Mouse (Mus musculus): ENCODE measurements around the gene Nlrc5. TPM values are rescaled to one million over a fixed set of nuclear protein-coding genes. Genes with fewer than 3 reads are reported as not detected.

Gene Nlrc5
- polyA plus RNA-seq, 2 experiments, result 0.09 to 0.22 TPM

DNA sequence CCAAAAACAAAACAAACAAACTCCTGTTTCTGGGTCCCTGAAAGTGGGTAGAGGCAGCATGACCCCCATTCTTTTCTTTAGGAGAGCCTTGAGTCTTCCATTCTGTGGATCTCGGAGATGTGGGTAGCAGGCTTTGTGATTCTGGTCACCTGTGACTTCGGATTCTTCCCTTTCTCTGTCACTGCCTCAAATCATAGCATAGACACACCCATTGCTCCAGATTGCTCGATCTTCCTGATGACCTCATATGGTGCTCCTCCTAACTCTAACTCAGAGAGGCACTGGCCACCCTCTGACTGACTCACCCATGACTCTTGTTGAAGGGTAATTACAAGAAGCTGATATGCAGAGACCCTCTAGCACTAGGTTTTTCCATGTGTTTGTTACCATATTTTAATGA is 2.7 kb downstream of the Nlrc5 start:
- Histone ChIP-seq H3K9me3 (ENCODE audit: control insufficient read depth, low read length) (no peaks in the 10 kb centered on the region), H3K4me2 (ENCODE audit: low read depth) (no peak overlapping the region), H3K36me3 (replicated peaks; ENCODE audit: control insufficient read depth, insufficient read depth, low read depth) (no peaks in the 10 kb centered on the region), H3K27me3 (ENCODE audit: control insufficient read depth, insufficient read depth, low read length) (peaks cover 3% of the 10 kb centered on the region), H3K27ac (no peak overlapping the region), H3K4me1 (replicated peaks; ENCODE audit: control insufficient read depth in 2 of 2, insufficient read depth in 2 of 2, low read length in 1 of 2) (no peaks in the 10 kb centered on the region), H3K9ac (replicated peaks) (no peak overlapping the region), H3K4me3 (ENCODE audit: insufficient read depth in 1 of 2, low read depth in 2 of 2, low read length in 2 of 2) (no peak overlapping the region)
- no peak for TF ChIP-seq EP300 (IDR thresholded peaks at IDR 0.05; ENCODE audit: low read depth)
- TF ChIP-seq CTCF (IDR thresholded peaks at IDR 0.05; ENCODE audit: low read depth), result no peak
- 43% methylated on average over 3 of the region's 3 CpGs for whole genome bisulfite sequencing (ENCODE audit: insufficient replicate concordance)
- ATAC-seq (ENCODE audit: insufficient read depth) (no peak), DNase-seq (ENCODE audit: low read depth in 3 of 3, low spot score in 3 of 3) (no peak)

DNA sequence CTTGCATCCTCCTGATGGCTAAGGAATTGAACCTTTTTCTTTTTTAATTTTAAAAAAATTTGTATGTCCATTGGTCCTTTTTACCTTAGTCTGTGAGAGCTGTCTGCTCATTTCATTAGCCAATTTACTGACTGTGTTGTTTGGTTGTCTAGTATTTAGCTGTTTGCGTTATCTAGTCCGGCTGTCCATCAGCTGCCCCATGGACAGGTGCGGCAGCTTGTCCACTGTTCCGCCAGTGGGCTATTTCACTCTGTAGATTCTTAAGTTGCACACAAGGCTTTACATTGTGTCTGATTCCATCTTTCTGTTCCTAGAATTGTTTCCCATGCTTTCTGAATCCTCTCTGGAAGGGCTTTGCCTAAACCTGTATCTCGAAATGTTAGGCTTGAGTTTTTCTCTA is 4.5 kb downstream of the Nlrc5 start:
- Histone ChIP-seq H3K9me3 (ENCODE audit: control insufficient read depth, low read length) (no peaks in the 10 kb centered on the region), H3K4me2 (ENCODE audit: low read depth) (no peak overlapping the region), H3K9ac (replicated peaks) (no peak overlapping the region), H3K27me3 (ENCODE audit: control insufficient read depth, insufficient read depth, low read length) (no peaks in the 10 kb centered on the region), H3K27ac (no peak overlapping the region), H3K4me3 (ENCODE audit: insufficient read depth in 1 of 2, low read depth in 2 of 2, low read length in 2 of 2) (no peak overlapping the region), H3K4me1 (replicated peaks; ENCODE audit: control insufficient read depth in 2 of 2, insufficient read depth in 2 of 2, low read length in 1 of 2) (no peaks in the 10 kb centered on the region), H3K36me3 (replicated peaks; ENCODE audit: control insufficient read depth, insufficient read depth, low read depth) (no peaks in the 10 kb centered on the region)
- WGBS (ENCODE audit: insufficient replicate concordance), result 76% methylated on average over 5 of the region's 5 CpGs
- TF ChIP-seq CTCF (IDR thresholded peaks at IDR 0.05; ENCODE audit: low read depth) (no peak), EP300 (IDR thresholded peaks at IDR 0.05; ENCODE audit: low read depth) (no peak)
- ATAC-seq (ENCODE audit: insufficient read depth), result no peak
- no peak for DNase-seq (ENCODE audit: low read depth in 3 of 3, low spot score in 3 of 3)

DNA sequence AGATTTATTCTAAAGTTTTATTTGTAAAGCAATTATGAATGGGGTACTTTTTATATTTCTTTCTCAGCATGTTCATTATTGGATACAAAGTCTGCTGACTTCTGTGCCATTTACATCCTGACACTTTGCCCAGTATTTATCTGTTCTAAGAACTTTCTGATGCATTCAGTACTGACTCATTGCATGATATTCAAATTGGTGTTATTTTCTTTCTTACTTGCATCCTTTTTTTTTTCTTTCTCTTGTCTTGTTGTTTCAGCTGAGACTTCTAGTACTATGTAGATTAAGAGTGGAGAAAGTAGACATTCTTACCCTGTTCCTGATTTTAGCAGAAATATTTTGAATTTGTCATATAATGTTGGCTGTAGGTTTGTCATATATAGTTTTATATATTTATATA is 5.5 kb downstream of the Nlrc5 start:
- Histone ChIP-seq H3K27ac (no peak overlapping the region), H3K4me1 (replicated peaks; ENCODE audit: control insufficient read depth in 2 of 2, insufficient read depth in 2 of 2, low read length in 1 of 2) (no peaks in the 10 kb centered on the region), H3K9ac (replicated peaks) (no peak overlapping the region), H3K4me3 (ENCODE audit: insufficient read depth in 1 of 2, low read depth in 2 of 2, low read length in 2 of 2) (no peak overlapping the region), H3K4me2 (ENCODE audit: low read depth) (no peak overlapping the region), H3K9me3 (ENCODE audit: control insufficient read depth, low read length) (no peaks in the 10 kb centered on the region), H3K36me3 (replicated peaks; ENCODE audit: control insufficient read depth, insufficient read depth, low read depth) (no peaks in the 10 kb centered on the region), H3K27me3 (ENCODE audit: control insufficient read depth, insufficient read depth, low read length) (no peaks in the 10 kb centered on the region)
- ATAC-seq (ENCODE audit: insufficient read depth) (no peak), DNase-seq (ENCODE audit: low read depth in 3 of 3, low spot score in 3 of 3) (no peak)
- no peak for TF ChIP-seq EP300 (IDR thresholded peaks at IDR 0.05; ENCODE audit: low read depth)
- TF ChIP-seq CTCF (IDR thresholded peaks at IDR 0.05; ENCODE audit: low read depth), result no peak

DNA sequence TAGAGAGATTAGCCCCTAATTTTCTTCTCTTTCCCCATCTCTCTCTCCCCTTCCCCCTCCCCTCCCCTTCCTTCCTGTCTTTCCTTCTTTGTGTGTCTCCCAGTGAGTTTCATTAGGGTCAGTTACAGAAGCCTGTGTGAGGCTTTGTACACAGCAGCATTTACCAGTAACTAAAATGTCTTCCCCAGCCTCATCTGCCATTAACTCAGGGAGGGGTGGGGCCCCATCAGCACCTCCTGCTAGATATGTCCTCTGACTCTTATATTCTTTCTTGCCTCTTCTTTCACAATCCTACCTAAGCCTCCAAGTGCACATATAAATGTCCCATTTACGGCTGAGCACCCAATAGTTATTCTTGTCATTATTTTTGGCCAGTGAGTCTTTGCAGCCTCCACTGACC is 6.2 kb downstream of the Nlrc5 start:
- Histone ChIP-seq H3K9me3 (ENCODE audit: control insufficient read depth, low read length) (no peaks in the 10 kb centered on the region), H3K27me3 (ENCODE audit: control insufficient read depth, insufficient read depth, low read length) (no peaks in the 10 kb centered on the region), H3K36me3 (replicated peaks; ENCODE audit: control insufficient read depth, insufficient read depth, low read depth) (no peaks in the 10 kb centered on the region), H3K4me1 (replicated peaks; ENCODE audit: control insufficient read depth in 2 of 2, insufficient read depth in 2 of 2, low read length in 1 of 2) (no peaks in the 10 kb centered on the region), H3K27ac (no peak overlapping the region), H3K9ac (replicated peaks) (no peak overlapping the region), H3K4me3 (ENCODE audit: insufficient read depth in 1 of 2, low read depth in 2 of 2, low read length in 2 of 2) (no peak overlapping the region), H3K4me2 (ENCODE audit: low read depth) (no peak overlapping the region)
- DNase-seq (ENCODE audit: low read depth in 3 of 3, low spot score in 3 of 3) (no peak), ATAC-seq (ENCODE audit: insufficient read depth) (no peak)
- WGBS (ENCODE audit: insufficient replicate concordance), result 56% methylated on average over 1 of the region's 1 CpGs
- TF ChIP-seq EP300 (IDR thresholded peaks at IDR 0.05; ENCODE audit: low read depth) (no peak), CTCF (IDR thresholded peaks at IDR 0.05; ENCODE audit: low read depth) (no peak)

DNA sequence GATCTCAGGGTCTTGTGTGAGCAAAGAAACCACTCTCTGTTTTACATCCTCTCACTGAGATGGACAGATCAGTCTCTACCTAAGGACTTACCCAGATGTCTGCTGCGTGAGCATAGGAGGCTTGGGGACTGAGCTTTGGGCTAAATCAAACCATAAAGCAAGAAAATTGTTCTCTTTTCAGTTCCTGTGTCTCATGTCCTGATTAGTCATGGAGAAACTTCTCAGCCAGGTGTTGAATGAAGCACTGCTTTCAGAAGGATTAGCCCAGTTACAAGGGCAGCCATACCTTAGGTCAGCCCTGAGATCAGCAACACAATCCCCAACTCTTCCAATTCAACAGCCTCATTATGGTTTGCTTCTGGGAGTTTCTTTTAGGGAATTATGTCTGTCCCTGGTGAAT is 7.5 kb downstream of the Nlrc5 start:
- Histone ChIP-seq H3K27ac (no peak overlapping the region), H3K4me3 (ENCODE audit: insufficient read depth in 1 of 2, low read depth in 2 of 2, low read length in 2 of 2) (no peak overlapping the region), H3K4me1 (replicated peaks; ENCODE audit: control insufficient read depth in 2 of 2, insufficient read depth in 2 of 2, low read length in 1 of 2) (no peaks in the 10 kb centered on the region), H3K9ac (replicated peaks) (no peak overlapping the region), H3K9me3 (ENCODE audit: control insufficient read depth, low read length) (no peaks in the 10 kb centered on the region), H3K36me3 (replicated peaks; ENCODE audit: control insufficient read depth, insufficient read depth, low read depth) (no peaks in the 10 kb centered on the region), H3K4me2 (ENCODE audit: low read depth) (no peak overlapping the region), H3K27me3 (ENCODE audit: control insufficient read depth, insufficient read depth, low read length) (no peaks in the 10 kb centered on the region)
- TF ChIP-seq CTCF (IDR thresholded peaks at IDR 0.05; ENCODE audit: low read depth) (no peak), EP300 (IDR thresholded peaks at IDR 0.05; ENCODE audit: low read depth) (no peak)
- WGBS (ENCODE audit: insufficient replicate concordance), result 59% methylated on average over 1 of the region's 1 CpGs
- DNase-seq (ENCODE audit: low read depth in 3 of 3, low spot score in 3 of 3) (no peak), ATAC-seq (ENCODE audit: insufficient read depth) (no peak)

DNA sequence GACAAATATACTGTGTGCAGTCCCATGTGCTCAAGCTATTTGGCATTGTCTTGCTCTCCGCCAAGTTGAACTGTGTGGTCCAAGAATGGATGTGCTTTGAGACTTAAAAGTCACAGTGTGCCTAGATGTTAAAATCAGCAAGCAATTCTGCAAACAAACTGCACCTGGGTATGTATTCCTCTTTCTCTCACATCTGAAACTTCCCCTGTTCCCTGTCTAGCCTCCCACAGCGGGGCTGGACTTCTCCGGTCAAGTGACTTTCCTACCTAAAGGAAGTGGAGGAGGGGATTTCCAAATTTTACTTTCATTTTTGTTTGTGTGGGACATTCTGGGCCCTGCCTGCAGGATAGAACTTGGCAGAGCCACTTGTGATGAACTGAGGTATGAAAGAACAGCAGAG is 9.0 kb downstream of the Nlrc5 start:
- TF ChIP-seq EP300 (IDR thresholded peaks at IDR 0.05; ENCODE audit: low read depth) (no peak), CTCF (IDR thresholded peaks at IDR 0.05; ENCODE audit: low read depth) (no peak)
- no peak overlapping the region for H3K27ac ChIP-seq
- H3K4me3 ChIP-seq (ENCODE audit: insufficient read depth in 1 of 2, low read depth in 2 of 2, low read length in 2 of 2), result no peak overlapping the region
- H3K27me3 ChIP-seq (ENCODE audit: control insufficient read depth, insufficient read depth, low read length), result no peaks in the 10 kb centered on the region
- ATAC-seq (ENCODE audit: insufficient read depth) (no peak), DNase-seq (ENCODE audit: low read depth in 3 of 3, low spot score in 3 of 3) (no peak)
- no peaks in the 10 kb centered on the region for H3K36me3 ChIP-seq (replicated peaks; ENCODE audit: control insufficient read depth, insufficient read depth, low read depth)
- H3K4me2 ChIP-seq (ENCODE audit: low read depth), result no peak overlapping the region
- no peaks in the 10 kb centered on the region for H3K9me3 ChIP-seq (ENCODE audit: control insufficient read depth, low read length)
- no peak overlapping the region for H3K9ac ChIP-seq (replicated peaks)
- H3K4me1 ChIP-seq (replicated peaks; ENCODE audit: control insufficient read depth in 2 of 2, insufficient read depth in 2 of 2, low read length in 1 of 2), result no peaks in the 10 kb centered on the region
- WGBS (ENCODE audit: insufficient replicate concordance), result 62% methylated on average over 3 of the region's 3 CpGs
